Mouse (Mus musculus) common myeloid progenitor, adult 5-6 weeks (primary cell): Measurements from ENCODE around the gene March4. TPM values are rescaled to one million over a fixed set of nuclear protein-coding genes. Genes with fewer than 3 reads are reported as not detected.

Experiments used
- ATAC-seq: replicated peaks from 2 replicates; pipeline ENCODE4 v1.8.0; 2016; ENCODE audit warnings: low read depth, mild to moderate bottlenecking, moderate TSS enrichment, inconsistent platforms; ENCODE audit not compliant: poor library complexity, severe bottlenecking
- total RNA-seq: library from RNA; stranded (forward); fragments of 200-1000, 187-1606 nt; gene quantifications from 2 replicates; pipeline ENCODE4 v1.2.3, GENCODE M21; 2017

March4 gene
- not detected in 2 replicates for total RNA-seq

GRCm38 (mm10) chr1:72536611-72537351, at the start of gene March4:
Gene March4, minus strand, starts transcription at chr1:72536930.
- peak; percentile 98 for ATAC-seq

DNA sequence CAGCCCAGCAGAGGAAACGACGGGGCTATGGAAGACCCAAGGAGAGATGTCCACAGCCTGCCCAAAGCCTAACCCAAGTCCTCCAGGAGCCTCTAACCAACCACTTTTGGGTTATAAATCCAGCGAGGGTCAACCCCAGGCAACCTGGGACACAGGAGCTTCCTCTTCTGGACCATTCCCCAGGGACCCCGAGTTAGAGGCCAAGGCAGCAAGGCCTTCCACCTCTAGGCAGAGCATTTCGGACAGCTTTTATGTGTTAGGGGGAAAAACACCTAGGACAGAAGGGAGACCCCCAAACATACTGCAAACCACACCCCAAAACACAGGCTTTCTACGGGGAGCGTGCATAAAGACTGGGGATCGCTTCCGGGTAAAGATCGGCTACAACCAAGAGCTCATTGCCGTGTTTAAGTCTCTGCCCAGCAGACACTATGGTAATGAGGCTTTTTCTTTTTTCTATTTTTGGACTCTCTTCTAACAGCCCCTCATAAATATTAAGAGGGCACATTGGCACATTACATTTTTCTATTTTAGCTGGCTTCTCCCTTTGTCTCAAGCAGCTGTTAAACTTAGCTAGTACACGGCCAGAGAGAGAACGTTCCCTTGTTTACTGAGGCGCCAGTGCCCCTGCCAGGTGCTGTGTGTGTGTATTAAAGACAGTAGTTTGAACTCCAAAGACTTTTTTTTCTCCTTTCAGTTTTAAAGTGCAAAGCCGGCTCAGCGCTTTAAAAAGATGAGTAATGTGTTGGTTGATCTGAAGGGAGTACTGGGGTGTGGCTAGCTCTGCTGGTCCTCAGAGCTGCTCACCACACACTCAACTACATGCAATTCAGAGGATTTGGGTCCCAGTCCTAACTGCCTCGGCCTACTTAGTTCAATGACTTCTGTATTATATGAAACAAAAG, 49.5 kb upstream of the March4 start:
- ATAC-seq = no peak

- ATAC-seq = no peak
Observed at GRCm38 (mm10) chr1:72583906-72584305, 47.2 kb upstream of the March4 start.

DNA sequence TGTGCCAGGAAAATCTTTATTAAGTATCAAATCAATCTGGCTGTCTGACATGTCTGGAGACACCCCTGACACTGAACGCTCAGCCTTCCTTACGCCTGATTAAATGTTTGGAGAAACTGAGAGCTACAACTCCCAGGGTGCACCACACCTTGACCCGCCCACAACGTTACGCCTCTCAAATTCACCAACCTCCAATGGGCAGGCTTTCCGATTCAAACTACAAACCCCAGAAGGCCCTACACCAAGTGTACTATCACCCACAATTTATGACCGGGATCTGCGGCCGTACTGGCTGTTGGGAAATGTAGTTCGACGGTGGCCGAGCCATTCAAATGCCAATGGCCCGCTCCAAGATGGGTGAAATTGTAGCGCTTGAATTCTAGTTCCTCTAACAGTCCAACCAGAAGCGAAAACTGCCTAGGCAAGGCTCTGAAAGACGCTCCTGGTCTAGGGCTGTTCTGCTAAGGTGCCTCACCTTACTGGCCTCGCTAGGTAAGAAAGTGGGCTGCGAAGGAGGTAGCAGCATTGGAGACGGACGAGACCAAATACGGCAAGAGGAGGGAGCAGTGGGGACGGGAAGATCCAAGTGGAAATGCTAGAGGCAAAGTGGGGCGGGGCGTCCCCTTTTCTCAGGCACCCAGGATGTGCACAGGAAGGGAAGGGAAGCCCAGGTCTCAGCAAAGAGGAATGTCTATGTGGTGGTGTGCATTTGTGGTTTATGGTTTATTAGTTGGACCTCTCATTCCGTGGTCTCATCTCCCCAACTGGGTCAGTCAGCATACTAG, 46.4 kb upstream of the March4 start, which contains the start of gene Smarcal1:
Gene Smarcal1, plus strand, starts transcription at position 305 of the 785 bp plus-strand sequence.
- ATAC-seq = peak; percentile 97

DNA sequence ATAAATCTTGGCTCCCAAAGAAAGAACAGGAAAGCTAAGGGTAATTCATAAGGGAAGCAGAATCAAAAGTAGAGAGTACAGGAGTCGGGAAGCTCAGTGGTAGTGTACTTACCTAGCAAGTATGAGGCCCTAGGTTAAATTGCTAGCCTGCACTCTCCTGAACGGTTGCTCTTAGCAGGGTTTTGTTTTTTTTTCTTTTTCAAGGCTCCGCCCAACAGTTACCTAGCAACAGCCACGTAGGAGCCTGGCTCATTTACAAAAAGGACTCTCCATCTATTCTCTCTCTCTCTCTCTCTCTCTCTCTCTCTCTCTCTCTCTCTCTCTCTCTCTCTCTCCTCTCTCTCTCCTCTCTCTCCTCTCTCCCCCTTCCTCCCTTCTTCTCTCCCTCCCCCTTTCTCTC, 42.1 kb upstream of the March4 start:
- no peak for ATAC-seq

DNA sequence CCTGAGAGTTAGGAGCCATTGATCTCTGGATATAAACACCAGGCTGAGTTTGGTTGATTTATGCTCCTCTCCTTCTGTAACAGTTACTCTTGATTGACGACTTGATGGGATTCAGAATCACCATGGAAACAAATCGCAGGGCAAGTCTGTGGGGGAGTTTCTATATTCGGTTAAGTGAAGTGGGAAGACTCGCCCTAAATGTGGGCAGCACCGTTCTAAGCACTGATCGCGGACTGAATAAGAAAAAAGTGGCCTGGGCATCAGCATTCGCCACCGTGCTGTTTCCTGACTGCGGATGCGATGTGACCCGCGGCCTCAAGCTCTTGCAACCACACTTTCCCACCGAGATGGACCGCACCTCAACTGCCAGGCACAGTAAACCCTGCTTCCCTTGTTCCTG, 41.6 kb upstream of the March4 start:
- no peak for ATAC-seq

GRCm38 (mm10) chr1:72577481-72577922, 40.8 kb upstream of the March4 start:
- ATAC-seq = no peak

GRCm38 (mm10) chr1:72575121-72575520, 38.4 kb upstream of the March4 start:
- peak; percentile 54; the same call in 1 of the 2 replicates for ATAC-seq

GRCm38 (mm10) chr1:72574608-72575007, 37.9 kb upstream of the March4 start:
- no peak for ATAC-seq

DNA sequence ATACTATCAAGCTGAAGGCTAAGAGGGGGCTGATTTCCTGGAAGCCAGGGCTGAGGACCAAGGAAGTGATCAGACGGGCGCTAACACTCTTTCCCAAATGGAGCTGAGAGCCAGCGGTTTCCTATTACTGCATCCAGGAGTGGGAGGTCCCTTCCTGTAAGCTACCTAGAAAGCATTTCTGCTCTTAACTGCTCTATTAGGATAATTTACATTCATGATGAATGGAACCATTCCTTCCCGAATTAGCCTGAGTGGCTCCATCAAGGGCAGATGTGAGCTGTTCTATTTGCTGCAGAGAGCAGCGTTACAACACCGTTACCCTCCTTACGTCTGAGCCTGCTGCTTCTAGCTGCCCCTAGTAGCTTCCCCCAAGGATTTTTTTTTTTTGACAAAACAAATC, 37.3 kb upstream of the March4 start:
- ATAC-seq = no peak

DNA sequence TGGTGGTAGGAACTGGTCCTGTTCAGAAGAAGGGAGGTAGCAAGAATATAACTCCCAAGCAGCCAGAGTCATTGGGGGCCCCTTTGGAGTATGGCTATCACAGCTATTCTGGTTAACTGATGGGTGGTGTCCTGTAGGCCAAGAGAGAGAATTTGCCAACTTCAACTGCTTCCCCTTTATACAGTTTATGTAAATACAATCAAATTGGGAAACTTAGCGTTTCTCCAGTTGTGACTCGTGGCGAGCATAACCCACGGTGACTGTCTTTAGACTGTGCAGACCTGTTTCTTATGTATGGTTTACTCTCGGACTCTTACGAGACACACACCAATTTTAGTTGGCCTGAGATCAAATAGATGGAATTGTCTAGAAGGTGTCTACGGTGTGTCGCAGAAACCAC, 32.0 kb upstream of the March4 start:
- ATAC-seq = 0 out of 2 replicates have a peak, but pooled peaks have one; percentile 18

- no peak for ATAC-seq
Observed at GRCm38 (mm10) chr1:72567056-72567455, 30.3 kb upstream of the March4 start.

DNA sequence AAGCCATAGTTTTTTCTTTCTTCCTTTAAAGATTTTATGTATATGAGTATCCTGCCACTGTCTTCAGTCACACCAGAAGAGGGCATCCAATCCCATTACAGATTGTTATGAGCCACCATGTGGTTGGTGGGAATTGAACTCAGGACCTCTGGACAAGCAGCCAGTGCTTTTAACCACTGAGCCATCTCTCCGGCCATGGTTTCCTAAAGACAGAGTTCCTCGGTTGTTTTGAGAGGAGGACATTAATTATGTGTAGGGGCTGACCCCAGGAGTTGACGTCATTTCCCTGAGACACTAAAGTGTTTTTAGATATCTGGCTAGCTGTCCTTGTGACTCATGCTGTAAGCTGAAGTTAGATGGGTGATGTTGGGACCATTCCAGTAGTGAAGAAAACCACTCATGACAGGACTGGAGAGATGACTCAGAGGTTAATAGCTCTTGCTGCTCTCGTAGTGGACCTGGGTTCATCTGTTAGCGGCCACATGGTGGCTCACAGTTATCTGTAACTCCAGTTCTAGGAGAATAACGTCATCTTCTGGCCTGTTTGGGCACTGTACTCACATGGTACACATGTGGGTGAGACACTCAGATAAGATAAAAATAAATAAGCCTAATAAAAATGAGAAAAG, 27.7 kb upstream of the March4 start:
- no peak for ATAC-seq

DNA sequence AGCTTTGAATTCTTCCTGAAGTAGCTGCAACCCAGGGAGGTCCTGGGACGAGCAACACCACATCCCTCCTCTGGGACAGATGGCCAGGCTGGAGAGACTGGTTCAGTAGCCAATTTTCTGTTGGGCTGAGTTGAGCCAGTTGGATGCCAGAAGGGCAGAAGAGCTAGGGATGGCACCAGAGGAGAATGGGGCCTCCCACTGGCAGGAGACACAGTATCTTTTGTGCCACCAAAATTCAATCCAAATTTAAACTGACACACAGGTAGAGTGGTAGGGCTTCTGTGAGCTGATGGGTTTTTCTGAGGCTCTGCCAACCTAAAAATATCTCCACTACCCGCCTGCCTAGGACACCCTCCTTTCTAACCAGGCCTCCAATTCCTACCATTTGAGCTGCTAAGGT, 21.9 kb upstream of the March4 start:
- ATAC-seq = no peak

DNA sequence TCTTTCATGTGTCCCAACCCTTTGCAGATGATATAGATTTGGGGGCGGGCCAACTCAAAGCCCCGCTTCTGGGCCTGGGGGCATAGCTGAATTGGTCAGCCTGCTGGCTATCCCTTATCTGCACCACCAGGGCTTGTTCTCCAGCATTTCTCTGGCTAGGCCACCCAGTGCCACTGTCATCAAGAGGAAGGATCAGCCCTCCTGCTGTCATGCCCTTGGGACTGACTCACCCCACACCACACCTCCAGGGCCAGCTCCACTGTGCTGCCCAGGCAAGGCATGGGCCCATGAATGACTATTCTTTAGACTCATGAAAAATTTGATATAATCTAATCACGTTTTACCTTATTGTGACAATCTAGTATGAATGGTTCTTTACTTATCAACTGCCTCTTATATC, 19.7 kb upstream of the March4 start:
- ATAC-seq = no peak

DNA sequence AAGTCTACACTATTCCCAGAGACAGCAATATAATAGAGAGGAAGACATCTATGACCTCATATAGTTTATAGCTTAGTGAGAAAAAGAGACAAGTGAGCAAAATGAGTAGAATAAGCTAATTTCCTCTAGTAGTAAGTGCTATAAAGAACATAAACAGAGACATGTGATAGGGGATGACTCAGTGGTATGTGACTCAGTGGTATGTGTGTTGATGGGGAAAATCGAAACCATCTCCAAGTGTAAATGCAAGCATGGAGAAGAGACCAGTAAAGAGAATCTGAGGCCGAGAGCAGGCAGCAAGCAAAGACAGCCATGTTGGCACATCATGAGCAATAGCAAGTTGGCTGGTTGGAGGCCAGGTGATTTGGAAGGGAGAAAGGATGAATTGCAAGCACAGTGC, 13.6 kb upstream of the March4 start:
- no peak for ATAC-seq

- ATAC-seq = no peak
Observed at GRCm38 (mm10) chr1:72538266-72538665, 1.5 kb upstream of the March4 start.

DNA sequence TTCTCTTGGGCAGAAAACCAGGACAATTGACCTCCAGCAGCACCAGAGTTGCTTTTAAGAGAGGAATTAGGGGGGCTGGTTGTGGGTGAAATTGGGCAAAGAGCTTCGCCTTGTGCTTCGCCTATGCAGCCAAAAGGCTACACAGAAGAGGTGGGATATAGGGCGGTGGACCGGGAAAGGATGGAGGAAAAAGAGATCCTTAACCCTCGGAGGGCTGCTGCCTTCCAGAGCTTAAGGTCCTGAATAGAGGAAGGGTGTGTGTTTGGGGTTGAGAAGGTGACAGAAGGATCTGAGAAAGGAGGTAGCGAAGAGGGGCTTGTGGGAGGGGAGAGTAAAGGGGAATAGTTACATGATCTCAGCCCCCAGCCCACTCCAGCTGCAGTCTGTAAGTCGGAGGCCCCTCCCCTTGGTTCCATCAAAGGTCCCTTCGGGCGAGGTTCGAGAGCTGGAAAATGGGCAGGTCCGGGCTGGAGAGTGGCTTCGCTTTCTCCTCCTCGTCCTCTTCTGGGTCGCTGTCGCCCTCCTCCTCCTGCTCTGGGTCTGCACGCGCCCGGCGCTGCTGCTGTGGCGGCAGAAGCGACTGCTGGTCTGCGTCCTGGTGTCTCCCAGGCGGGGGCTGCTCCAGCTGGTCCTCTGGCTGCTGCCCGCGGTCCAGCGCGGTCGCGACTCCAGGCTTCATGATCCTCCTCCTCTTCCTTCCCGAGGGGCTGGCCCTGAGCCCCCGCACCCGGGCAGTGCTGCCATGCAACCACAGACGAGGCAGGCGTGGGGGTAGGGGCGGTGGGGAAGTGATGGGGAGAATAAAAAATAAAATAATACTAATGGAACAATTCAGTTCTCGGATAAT, 782 bp downstream of the March4 start:
- no peak for ATAC-seq

GRCm38 (mm10) chr1:72533439-72533838, 3.3 kb downstream of the March4 start:
- ATAC-seq = no peak
